14 mouse cellular contexts compared by ENCODE assay signal in the genomic region with DNA sequence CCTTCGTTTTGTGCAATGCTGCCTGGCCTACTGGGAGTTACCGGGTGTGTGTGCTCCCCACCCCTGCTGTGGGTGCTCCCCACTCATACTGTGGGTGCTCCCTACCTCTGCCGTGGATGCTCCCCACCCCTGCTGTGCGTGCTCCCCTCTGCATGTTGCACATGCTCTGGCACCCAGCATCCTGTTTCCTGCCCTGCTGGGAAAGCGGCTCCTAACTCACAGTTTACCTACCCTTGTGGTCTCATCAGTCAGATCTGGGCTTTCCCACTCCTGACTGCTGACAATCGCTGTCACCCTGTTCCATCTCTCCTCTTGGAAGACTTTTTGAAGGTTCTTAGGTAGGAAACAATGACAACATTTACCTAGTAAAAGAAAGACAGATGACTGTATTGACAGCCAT. TPM values are rescaled to one million over a fixed set of nuclear protein-coding genes. Genes with fewer than 3 reads are reported as not detected.
"Had no signal": no experiment of that assay in that cellular context is flagged by ENCODE, and none has a peak within 500 bp of the region (broad histone marks: within the 10 kb centered on the region; RNA-seq: fewer than 3 reads in every experiment).

No protein-coding gene starts in this region.

- H3K36me3 ChIP-seq: limb, embryonic 15.5 days; midbrain, embryonic 13.5 days; neural tube, embryonic 15.5 days had no signal

- H3K4me1 ChIP-seq: neural tube, embryonic 15.5 days had no signal

- H3K9me3 ChIP-seq: limb, embryonic 15.5 days; liver, embryonic 12.5 days; midbrain, embryonic 13.5 days; neural tube, embryonic 15.5 days had no signal

- H3K4me3 ChIP-seq: limb, embryonic 15.5 days; liver, embryonic 12.5 days; midbrain, embryonic 13.5 days; neural tube, embryonic 15.5 days had no signal

- H3K27ac ChIP-seq: limb, embryonic 15.5 days; liver, embryonic 12.5 days; macrophage; midbrain, embryonic 13.5 days; neural tube, embryonic 15.5 days had no signal

- DNase-seq: kidney, adult 8-10 months; layer of hippocampus, adult 9-11 months; layer of hippocampus, postnatal 36 days; lung, embryonic 14.5 days; lung, postnatal 10 days; right cerebral cortex, postnatal 4 days; spleen, adult 18-20 months had no signal

- H3K27me3 ChIP-seq: limb, embryonic 15.5 days; liver, embryonic 12.5 days; midbrain, embryonic 13.5 days; neural tube, embryonic 15.5 days had no signal

- ATAC-seq: liver, embryonic 12.5 days; midbrain, embryonic 13.5 days had no signal

RNA-seq across cellular contexts. Expression of a gene that starts 54.4 kb away (rescaled TPM):
- total RNA-seq: layer of hippocampus, postnatal 36 days; left cerebral cortex, adult 8-10 months; midbrain, postnatal 0 days had no signal
